Mouse (Mus musculus) frontal cortex, adult 2 months (tissue): ENCODE measurements around the gene Gm20388. TPM values are rescaled to one million over a fixed set of nuclear protein-coding genes. Genes with fewer than 3 reads are reported as not detected.
A peak's percentile ranks its signal among the peaks of the same experiment; 100 is the strongest.
"Not testable (repeated sequence)": the region's sequence is repeated elsewhere in the genome, so short reads cannot be mapped to it uniquely, and the experiment has no call there.

Experiments used
- DNase-seq, 2 experiments: peaks; one replicate each; pipeline ENCODE4 v3.0.0; 2022; ENCODE audit warnings: low spot score in 1 of 2; ENCODE audit errors: extremely low spot score in 1 of 2
- polyA plus RNA-seq: library from polyadenylated mRNA; depleted of rRNA; stranded (reverse); fragments of >200 nt; gene quantifications from 2 replicates; pipeline ENCODE4 v1.2.3, GENCODE M21; 2012

Gene Gm20388
- polyA plus RNA-seq, 1 experiment: 22.2 TPM

DNA sequence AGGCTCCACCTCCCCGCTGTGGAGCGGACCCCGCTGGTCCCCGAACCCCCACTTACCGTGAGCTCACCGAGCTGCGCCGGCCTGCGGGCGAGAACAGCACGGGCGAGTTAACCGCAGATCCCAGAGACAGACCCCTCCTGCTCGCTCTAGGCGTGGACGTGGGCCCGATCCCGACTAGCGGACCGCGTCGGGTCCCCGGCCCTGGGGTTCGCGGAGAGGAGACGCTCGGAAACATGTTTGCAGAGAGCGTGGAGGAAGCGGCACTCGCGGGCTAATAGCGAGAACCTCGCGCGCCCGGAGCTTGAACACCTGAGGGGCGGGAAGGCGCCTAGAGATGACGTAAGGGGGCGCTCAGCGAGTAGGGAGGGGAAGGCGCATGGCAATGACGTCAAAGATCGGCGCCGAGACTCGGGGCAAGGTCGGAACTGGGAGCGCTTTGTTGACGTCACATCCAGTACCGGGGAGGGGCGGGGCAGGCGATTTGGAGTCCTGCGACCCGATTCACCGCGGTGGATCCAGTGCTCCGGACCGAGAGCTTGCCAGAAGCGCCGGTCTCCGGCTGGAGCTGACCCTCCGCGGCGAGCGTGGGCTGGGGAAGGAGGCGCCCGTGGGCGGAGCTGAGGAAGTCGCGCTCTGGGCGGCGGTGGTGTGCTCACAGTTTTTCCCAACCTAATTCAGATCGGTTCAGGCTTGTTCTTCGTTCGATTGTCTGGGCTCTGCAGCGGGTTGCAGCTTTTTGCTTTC, 4038.5 kb downstream of the Gm20388 start, which contains the start of gene Nup133:
Nup133 (minus strand) TSS at position 324 of the 744 bp plus-strand sequence.
- DNase-seq: peak; percentile 97 to 100

DNA sequence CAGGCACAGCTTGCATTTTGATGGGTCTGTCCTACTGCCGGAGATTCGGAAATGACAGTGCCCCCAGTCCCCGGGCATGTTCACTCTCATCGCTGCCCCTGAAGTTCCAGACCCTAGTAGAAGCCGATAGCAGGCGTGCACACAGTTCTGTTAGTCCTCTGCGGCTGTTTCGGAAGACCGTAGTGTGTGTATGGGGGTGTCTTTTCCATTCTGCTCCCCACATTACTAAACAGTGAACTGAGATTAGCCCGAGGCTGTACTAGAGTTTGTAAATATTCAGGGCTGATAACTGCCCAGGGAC, 4039.0 kb downstream of the Gm20388 start:
- no peak for DNase-seq

DNA sequence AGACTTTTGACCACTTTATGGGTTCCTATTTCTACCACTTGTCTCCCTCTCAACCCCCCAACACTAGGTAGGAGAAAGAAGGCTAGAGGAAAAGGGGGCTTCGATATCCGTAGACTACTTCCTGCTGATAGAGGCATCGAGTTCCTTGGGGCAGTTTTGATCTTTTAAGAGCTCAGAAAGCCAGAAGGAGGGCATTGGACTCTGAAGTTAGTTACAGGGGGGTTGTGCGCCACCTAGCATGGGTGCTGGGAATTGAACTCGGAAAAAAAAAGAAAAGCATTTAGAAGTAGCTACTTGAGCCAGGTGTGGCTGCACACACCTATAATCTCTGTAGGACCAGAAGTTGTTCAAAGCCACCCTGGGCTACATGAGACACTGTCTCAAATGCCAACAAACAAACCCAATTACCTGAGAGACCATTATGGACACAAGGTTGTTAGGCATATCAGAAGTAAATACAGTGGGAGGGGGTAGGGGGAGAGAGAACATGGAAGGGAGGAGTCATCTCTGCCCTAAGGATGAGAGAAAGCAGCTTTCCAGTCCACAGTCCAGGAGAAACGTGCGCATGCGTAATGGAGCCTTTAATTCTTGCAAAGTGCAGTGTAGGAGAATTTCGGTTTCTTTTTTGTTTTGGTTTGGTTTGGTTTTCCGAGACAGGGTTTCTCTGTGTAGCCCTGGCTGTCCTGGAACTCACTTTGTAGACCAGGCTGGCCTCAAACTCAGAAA, 4039.6 kb downstream of the Gm20388 start:
- DNase-seq: peak; percentile 14 to 67

DNA sequence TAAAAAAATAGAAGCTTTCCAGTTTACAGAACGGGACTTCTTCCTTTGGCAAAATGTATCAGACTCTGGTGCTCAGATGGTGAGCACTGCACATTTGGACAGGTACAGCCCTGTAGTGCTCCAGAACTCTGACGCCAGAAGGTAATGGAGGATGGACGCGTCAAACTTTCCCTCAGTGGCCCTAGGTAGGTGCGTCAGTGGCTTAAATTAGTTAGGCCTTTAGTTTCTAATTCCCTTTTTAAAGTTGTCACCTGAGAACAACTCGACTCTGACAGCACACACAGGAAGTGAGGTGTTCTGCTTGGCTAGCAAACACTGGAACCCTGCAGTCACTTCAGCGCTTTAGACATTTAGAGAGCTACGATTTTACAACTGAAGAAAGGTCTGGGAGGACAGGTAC, 4043.0 kb downstream of the Gm20388 start:
- DNase-seq: no peak

DNA sequence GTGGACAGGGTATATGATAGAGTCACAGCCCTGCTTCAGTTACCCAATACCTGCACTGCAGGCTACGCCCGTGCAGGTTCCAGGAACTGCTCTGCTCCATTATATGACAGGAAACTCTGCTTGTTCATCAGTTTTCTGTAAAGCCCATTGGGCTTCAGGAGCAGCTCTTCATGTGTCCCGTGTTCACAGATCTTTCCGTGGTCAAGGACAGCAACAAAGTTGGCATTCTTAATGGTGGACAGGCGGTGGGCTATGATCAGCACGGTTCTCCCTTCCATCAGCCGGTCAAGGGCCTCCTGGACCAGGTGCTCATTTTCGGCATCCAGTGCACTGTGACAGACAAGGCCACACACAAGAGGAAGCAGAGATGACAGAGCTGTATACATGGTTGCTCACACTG, 4043.6 kb downstream of the Gm20388 start:
- DNase-seq: no peak

DNA sequence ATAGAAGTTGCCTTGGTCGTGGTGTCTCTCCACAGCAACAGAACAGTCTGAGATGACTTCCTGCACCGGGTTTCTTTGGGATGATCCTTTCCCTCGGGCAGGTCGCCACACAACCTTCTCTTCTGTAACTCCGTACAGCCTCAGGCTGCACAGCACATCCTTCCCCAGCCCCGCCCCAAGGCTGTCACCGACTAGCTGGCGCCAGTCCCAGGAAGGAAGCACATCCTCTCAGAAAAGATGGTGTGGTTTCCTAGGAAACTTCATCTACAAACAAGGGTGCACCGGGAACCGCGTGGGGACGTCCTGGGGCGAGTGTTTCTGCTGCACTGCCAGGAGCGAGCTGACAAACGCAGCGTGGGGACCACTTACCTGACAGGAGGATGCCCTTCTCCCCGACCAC, 4047.5 kb downstream of the Gm20388 start:
- peak; percentile 41 to 69 for DNase-seq

DNA sequence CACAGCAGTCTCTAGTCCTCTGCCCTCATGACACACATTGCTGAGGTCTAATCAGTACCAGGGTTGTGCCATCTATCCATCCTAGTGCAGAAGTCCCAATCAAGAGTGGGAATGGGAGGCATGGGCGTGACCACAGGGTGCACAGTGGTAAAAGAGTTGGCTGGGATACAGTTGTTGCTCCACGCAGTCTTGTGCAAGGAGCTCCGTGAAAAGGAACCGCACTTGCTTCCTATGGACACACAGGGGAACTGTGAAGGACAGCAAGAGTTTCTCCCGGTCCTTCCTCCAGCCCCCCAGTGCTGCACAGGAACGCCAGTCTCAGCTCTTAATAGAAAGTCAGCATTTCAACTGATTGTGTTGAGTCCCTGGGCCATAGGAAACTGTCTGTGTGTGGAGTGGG, 4048.8 kb downstream of the Gm20388 start:
- DNase-seq: no peak

DNA sequence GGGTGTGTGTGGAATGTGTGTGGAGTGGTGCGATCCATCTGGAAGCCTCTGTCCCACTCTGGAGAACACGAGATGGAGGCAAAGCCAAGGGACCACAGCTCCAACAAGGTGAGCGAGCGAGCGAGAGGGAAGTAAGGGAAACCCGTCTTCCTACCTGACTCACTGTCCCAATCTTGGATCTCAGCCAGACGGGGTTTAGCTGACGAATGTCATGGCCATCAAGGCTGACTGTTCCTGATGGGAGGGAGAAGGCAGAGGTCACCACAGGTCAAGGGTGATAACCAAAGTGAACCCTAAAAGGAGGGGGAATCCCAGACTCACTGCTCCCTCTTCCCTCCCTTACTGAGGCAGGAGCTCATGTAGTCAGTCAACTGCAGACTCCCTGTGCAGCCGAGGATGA, 4049.4 kb downstream of the Gm20388 start:
- no peak for DNase-seq

DNA sequence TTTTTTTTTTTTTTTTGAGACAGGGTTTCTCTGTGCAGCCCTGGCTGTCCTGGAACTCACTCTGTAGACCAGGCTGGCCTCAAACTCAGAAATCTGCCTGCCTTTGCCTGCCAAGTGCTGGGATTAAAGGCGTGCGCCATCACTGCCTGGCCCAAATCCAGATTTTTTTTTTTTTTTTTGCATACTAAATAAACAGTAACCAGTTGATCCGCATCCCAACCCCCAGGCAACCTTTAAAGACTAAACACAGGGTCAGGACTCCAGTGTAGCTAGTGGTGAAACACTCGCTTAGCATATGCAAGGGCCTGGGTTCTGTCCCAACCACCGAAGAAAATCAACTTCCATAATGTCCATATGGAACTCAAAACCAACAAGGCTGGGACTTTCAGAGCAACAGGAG, 4049.9 kb downstream of the Gm20388 start:
- not testable (repeated sequence) for DNase-seq

DNA sequence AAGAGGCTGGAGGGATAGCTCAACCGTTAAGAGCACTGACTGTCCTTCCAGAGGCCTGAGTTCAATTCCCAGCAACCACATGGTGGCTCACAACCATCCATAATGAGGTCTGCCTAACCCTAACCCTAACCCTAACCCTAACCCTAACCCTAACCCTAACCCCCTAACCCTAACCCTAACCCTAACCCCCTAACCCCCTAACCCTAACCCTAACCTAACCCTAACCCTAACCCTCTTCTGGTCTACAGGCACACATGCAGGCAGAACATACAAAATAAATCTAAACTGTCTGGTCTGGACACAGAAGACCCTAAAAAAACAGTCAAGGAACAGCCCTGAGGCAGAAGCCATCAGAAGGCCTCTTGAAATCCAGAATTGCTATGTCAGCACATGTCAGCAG, 4050.7 kb downstream of the Gm20388 start:
- DNase-seq: no peak

DNA sequence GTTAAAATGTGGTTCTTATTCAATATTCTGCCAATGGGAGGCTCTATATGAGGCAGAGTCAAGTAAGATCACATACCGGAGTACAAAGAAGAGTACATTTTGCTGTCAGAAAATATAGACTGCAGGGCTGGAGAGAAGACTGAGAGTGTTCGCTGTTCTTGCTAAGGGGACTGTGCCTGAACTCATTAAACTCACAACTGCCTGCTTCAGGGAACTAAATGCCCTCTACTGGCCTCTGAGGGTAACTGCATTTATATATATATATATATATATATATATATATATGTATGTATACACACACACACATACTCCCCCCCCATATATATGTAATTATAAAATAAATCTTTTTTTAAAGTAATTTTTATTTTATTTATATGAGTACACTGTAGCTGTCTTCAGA, 4056.3 kb downstream of the Gm20388 start:
- no peak for DNase-seq

DNA sequence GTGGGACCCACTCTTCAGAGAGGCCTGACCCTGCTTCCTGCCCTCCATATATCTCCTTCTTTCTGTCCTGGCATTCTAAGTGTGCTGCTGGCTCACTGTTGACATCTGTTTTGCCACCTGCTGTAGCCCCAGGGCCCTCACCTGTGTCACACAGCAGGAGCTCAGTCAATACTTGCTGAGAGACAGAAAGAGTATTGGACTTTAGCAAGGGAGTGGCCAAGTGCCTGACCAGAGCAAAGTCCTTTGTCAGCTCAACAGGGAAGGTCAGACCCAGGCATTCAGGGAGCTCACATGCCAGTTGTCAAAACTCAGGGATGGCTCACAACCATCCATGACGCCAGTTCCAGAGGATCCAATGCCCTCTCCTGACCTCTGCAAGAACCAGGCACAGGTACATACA, 4062.9 kb downstream of the Gm20388 start:
- DNase-seq: no peak

DNA sequence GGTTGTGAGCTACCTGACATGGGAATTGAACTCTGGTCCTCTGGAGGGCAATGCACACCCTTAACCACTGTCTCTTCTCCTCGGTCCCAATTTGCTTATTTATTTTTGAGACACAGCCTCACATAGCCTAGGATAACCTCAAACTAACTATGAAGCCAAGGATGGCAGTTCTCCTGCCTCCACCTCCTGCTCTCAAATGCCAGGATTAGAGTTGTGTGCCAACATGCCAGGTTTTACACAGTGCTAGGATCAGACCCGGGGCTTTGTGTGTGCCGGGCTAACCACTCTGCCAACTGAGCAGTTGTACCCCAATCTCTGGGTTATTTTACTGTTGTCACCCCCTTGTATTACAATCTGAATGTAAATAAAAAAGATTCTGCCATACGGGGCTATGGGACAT, 4066.9 kb downstream of the Gm20388 start:
- DNase-seq: no peak

DNA sequence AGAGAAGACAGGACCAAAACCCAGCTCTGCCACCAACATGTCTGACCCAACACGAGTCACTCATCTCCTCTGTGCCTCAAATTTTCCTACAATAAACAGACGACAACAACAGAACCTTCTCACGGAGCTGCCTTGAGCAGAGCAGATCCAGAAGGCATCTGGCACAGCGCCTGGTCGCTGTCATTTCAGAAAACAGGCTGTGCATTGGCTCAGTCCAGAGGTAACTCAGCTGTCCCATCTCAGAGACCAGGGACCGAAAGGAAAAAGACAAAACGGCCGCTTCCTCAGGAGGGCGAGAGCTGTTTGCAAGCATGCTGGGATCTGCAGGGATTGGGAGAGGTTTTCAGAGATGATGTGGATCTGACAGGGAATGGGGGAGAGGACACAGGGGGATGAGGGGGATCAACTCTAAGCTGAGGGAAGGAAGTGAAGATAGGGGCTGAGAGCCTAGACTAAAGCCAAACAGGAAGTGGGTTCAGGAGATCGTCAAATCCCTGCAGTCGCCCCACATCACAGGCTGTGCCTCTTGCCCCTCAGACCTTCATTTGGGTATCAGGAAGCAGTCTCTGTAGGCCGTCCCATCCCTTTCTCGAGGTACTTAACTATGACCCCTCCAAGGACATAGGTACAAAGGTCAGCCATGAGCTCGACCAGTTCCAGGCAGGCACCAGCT, 4067.7 kb downstream of the Gm20388 start:
- DNase-seq: no peak

DNA sequence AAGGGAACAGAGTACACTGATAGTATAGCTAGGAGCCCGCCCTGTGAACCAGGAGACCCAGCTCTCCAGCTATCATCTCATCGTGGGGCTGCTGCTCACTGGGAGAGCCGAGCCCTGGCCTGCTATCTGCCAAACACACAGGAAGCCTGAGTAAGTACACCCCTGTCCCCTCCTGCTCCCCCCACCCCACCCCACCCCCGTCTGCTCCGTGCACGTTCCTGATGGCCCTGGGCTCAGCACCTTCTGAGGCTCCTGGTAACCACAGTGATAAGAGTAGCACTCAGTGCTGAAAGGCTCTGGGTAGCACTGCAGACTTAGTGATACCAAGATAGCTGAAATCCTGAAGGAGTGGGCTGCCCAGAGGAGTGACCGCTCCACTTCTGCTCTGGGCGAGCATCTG, 4068.3 kb downstream of the Gm20388 start:
- no peak for DNase-seq

DNA sequence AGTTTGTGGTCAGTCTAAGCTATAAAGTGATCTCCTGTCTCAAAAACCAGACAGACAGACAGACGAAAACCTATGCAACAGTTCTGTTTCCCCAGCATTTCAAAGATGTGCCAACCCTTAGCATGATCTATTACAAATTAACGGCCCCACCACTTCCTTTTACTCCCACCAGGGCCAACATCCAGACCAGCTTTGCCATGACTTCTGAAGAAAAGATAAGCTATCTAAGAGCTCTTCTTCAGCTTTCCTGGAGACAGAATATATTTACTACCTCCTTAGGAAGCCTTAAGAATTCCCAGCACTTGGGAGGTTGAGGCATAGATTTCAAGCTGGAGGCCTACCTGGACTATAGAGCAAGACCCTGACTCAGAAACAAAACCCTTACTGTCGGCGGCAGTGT, 4069.6 kb downstream of the Gm20388 start:
- DNase-seq: no peak

DNA sequence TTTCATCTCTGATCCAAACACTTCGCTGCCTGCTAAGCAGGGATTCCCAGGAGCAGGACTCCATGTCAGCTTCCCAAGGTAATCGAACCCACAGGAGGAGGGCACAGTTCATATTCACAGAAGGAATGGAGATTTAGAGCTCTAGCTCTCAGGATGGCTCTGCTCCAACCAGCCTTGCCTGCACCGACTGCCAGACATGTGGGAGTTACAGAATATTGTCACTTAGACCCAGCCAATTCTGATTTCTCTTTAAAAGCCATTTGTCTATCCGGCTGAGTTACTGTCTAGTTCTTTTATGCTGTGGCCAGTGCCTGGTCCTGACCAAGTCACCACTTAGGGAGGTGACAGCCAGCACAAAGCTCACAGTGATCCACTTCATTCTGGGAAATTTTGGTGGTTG, 4071.0 kb downstream of the Gm20388 start:
- peak in 1 of 2 experiments; percentile 51 for DNase-seq

DNA sequence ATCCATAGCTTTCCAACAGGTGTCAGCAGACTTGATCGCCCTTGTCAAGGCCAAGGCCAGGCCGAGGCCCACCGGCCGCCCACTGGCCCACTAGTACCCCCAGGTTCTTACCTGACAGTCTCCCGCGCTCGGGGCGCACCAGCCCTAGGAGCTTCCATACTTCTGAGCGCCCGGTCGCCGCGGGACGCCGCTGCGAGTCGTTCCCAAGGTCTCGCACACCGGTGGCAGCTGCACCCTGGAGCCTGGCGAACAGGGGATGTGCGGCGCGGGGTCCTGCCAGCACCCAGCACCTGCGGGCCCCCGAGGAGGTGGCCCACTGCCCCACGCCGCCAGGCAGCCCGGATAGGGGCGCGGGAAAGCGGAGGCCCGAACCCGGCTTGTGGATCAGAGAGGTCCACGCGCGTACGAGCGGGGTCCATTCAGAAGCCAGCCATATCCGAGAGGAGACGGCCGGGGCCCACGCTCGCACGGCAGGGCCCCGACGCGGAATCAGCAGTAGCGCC, 4071.7 kb downstream of the Gm20388 start:
- no peak for DNase-seq

DNA sequence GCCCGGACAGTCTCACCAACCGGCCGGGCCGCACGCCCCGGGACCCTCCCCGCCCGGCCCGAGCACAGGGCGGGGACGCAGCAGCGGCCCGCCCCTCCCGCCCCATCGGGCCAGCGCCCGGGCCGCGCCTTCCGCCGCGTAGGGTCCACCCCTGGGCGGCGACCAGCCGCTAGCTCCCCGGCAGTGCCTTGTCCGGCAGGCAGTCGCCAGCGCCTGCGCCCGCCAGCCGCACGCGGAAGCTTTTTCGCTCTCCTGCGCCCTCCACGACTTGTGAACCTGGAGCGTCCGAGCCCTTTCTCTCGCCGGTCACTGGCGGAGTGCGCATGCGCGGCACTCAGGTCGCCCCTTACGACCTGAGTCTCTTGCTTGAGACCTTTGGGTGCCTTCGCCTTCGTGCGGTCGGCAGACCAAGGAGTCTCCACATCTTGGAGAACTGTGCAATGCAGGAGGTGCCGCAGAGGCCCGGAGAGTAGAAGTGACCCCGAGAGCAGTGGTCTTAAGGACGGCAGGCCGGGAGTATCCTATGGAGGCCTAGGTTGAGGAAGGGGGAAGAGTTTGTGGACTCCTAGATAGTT, 4072.3 kb downstream of the Gm20388 start, which contains the start of gene Abcb10:
Abcb10 (minus strand) TSS at position 297 of the 575 bp plus-strand sequence.
- peak; percentile 31 to 76 for DNase-seq

DNA sequence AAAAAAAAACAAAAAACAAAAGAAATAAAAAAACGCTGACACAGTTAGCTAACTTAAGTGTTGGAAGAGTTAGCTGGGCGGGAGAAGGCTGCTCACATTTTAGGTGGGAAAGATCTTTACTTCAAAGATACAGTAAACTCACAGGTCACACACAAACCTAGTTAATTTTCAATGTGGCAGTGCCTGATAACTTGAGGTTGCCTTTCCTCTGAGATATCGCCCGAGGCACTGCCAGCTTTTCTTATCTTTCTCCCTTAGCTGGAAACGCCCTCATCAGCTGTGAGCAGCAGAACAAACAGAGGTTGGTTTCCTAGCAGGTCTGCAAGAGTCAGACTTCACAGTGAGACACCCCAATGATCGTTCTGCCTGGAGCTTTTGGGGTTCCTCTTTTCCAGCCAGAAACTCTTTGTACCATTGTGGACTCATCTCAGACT, 4078.0 kb downstream of the Gm20388 start:
- DNase-seq: no peak

DNA sequence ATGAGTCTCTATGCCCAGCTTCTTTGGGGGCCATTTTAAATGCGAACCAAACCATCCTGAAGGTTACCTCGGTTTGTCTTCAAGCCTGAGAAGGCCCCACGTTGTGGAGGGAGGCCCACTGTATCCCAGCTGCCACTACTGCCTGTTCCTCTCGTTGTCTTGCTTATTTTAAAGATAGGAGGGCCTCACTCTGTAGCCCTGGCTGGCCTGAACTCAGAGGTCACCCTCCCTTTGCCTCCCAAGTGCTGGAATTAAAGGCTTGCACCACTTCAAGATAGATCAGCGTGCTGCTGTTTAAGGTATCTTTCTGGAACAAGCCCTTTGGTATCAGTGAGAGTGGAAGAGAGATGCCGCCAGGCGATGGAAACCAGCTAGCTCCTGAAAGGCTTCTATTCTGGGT, 4078.5 kb downstream of the Gm20388 start:
- no peak for DNase-seq
